ENCODE assay signal across 8 mouse cellular contexts in the genomic region with DNA sequence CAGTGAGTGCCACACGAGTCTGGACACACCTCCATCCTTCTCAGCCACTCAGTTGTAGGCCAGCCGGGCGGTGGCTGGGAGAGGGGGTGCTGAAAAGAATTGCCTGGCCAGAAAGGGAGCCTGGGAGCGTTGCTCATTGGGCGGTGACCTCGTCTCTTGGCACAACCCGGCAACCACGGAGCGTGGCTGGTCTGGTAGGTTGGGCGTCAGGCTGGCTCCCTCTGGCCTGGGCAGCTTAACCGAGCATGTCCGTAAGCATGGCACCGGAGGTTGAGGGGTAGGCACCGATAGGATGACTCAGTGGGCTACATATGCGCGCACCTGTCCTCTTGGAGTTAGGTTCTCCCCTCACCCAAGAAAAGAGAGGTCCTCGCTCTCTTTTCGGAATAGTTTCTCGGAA. TPM values are rescaled to one million over a fixed set of nuclear protein-coding genes. Genes with fewer than 3 reads are reported as not detected.
DNase-seq lines count a peak whose midpoint lies in the region; ATAC-seq and TF ChIP-seq lines count a peak whose summit lies in the region.

No protein-coding gene starts in this region.

- H3K27ac ChIP-seq in forebrain, embryonic 11.5 days (ENCODE audit: low read depth, low read length): peak overlapping the region; percentile 95

- WGBS in forebrain, embryonic 11.5 days: 4% methylated on average over 19 of the region's 19 CpGs
- WGBS in large intestine, adult 2 months: 4% methylated on average over 19 of the region's 19 CpGs

- no peak for ATAC-seq in forebrain, embryonic 11.5 days (replicated peaks; ENCODE audit: low FRiP score)

- intact Hi-C loops in heart, postnatal 10 days (cut with DNase I): no loop called here

- peak overlapping the region; percentile 65 for H3K4me2 ChIP-seq in forebrain, embryonic 11.5 days (ENCODE audit: low read depth, low read length, severe bottlenecking)

- H3K9me3 ChIP-seq in E14TG2a.4 (ENCODE audit: low read length): no peaks in the 10 kb centered on the region
- H3K9me3 ChIP-seq in forebrain, embryonic 11.5 days (ENCODE audit: control insufficient read depth, low read length): no peaks in the 10 kb centered on the region

- H3K4me1 ChIP-seq in E14TG2a.4 (replicated peaks; ENCODE audit: low read depth, low read length): peaks cover 90% of the 10 kb centered on the region
- H3K4me1 ChIP-seq in forebrain, embryonic 11.5 days (replicated peaks; ENCODE audit: control insufficient read depth, insufficient read depth, low read length): peaks cover 29% of the 10 kb centered on the region

- peak overlapping the region; percentile 82 for H3K4me3 ChIP-seq in E14TG2a.4 (replicated peaks; ENCODE audit: low read length)
- H3K4me3 ChIP-seq in forebrain, embryonic 11.5 days (ENCODE audit: low read depth, low read length): peak overlapping the region; percentile 83

- TF ChIP-seq CTCF in E14TG2a.4 (conservative IDR thresholded peaks at IDR 0.05; ENCODE audit: low read length): no peak

- peaks cover 48% of the 10 kb centered on the region for H3K27me3 ChIP-seq in E14TG2a.4 (ENCODE audit: insufficient read depth, low read length)
- no peaks in the 10 kb centered on the region for H3K27me3 ChIP-seq in forebrain, embryonic 11.5 days (ENCODE audit: control insufficient read depth, insufficient read depth, low read length)

- DNase-seq in brain, adult 2 months (ENCODE audit: low read depth, low spot score): peak; percentile 95
- DNase-seq in forebrain, embryonic 11.5 days (ENCODE audit: low spot score): peak; percentile 74
- DNase-seq in heart, postnatal 10 days: peak; percentile 90 to 91
- peak; percentile 78 for DNase-seq in large intestine, adult 2 months (ENCODE audit: low read depth, low spot score)
- DNase-seq in lung, adult 18-20 months: peak; percentile 90 to 93
- peak; percentile 83 for DNase-seq in ovary, postnatal 36 days (ENCODE audit: low spot score)
- no peak for DNase-seq in B cell, adult 2 months

- no peaks in the 10 kb centered on the region for H3K36me3 ChIP-seq in E14TG2a.4 (ENCODE audit: insufficient read depth, low read length)
- H3K36me3 ChIP-seq in forebrain, embryonic 11.5 days (ENCODE audit: control insufficient read depth, insufficient read depth, low read length): peaks cover 12% of the 10 kb centered on the region; the same call in 1 of the 2 replicates

- peak overlapping the region; percentile 96 for H3K9ac ChIP-seq in forebrain, embryonic 11.5 days (ENCODE audit: low read length)

RNA-seq across cellular contexts. Expression of gene Ddr1, which starts 4.5 kb away (rescaled TPM):
- 130 and 144 TPM in 2 replicates for polyA plus RNA-seq in forebrain, embryonic 11.5 days (2014; fragmentation: Nextera tagmentation; extraction: Ambion mirVana)
- total RNA-seq in heart, postnatal 10 days (2021): 10 to 100 TPM; 56.8 to 66.6 TPM
- polyA plus RNA-seq in large intestine, adult 2 months (2012; rRNA removed): 39.0 and 48.9 TPM in 2 replicates

RNA-seq across cellular contexts. Expression of gene Gtf2h4, which starts 26.4 kb away (rescaled TPM):
- polyA plus RNA-seq in forebrain, embryonic 11.5 days (2014; fragmentation: Nextera tagmentation; extraction: Ambion mirVana): 41.2 and 47.4 TPM in 2 replicates
- 10 to 100 TPM; 15.5 to 18.7 TPM for total RNA-seq in heart, postnatal 10 days (2021)
- 30.3 and 31.1 TPM in 2 replicates for polyA plus RNA-seq in large intestine, adult 2 months (2012; rRNA removed)

RNA-seq across cellular contexts. Expression of gene Vars2, which starts 32.5 kb away (rescaled TPM):
- 16.2 and 19.5 TPM in 2 replicates for polyA plus RNA-seq in forebrain, embryonic 11.5 days (2014; fragmentation: Nextera tagmentation; extraction: Ambion mirVana)
- total RNA-seq in heart, postnatal 10 days (2021): 10 to 100 TPM; 25.2 to 34.0 TPM
- polyA plus RNA-seq in large intestine, adult 2 months (2012; rRNA removed): 20.3 and 25.1 TPM in 2 replicates

RNA-seq across cellular contexts. Expression of gene Mucl3, which starts 56.4 kb away (rescaled TPM):
- polyA plus RNA-seq in forebrain, embryonic 11.5 days (2014; fragmentation: Nextera tagmentation; extraction: Ambion mirVana): 0.07 and 0.13 TPM in 2 replicates
- not detected for total RNA-seq in heart, postnatal 10 days (2021)
- 0.26 TPM in 1 of 2 replicates, not detected in the other for polyA plus RNA-seq in large intestine, adult 2 months (2012; rRNA removed)

Comparison
In these comparisons a context has a peak if more than half of its experiments do, and no peak if none do; other contexts are left out.
1. DNase-seq: peak in brain, adult 2 months (single experiment), forebrain, embryonic 11.5 days (single experiment), heart, postnatal 10 days (2 of 2), large intestine, adult 2 months (single experiment), lung, adult 18-20 months (2 of 2) and ovary, postnatal 36 days (single experiment); none in B cell, adult 2 months (0 of 2).